Mouse (Mus musculus): ENCODE results near the gene Mylpf.

The Mylpf gene

GRCm38 (mm10) chr7:127206606-127207005, 2.1 kb upstream of the Mylpf start:
- peak; percentile 20 for DNase-seq (ENCODE audit: low read depth, low spot score)

GRCm38 (mm10) chr7:127207374-127208294, 1.1 kb upstream of the Mylpf start:
- peak; percentile 14 for DNase-seq (ENCODE audit: low read depth, low spot score)

GRCm38 (mm10) chr7:127208295-127208552, 466 bp upstream of the Mylpf start, which contains the start of gene Tbc1d10b:
Gene Tbc1d10b (minus strand): TSS chr7:127208468.
- DNase-seq (ENCODE audit: low read depth, low spot score) = no peak

- DNase-seq (ENCODE audit: low read depth, low spot score) = no peak
Measured at GRCm38 (mm10) chr7:127209851-127210250, 1.2 kb downstream of the Mylpf start.

GRCm38 (mm10) chr7:127210266-127210665, 1.6 kb downstream of the Mylpf start:
- DNase-seq (ENCODE audit: low read depth, low spot score) = no peak

- no peak for DNase-seq (ENCODE audit: low read depth, low spot score)
Measured at GRCm38 (mm10) chr7:127211014-127211745, 2.5 kb downstream of the Mylpf start.

- DNase-seq (ENCODE audit: low read depth, low spot score) = no peak
Measured at GRCm38 (mm10) chr7:127212432-127213250, 4.0 kb downstream of the Mylpf start.

- DNase-seq (ENCODE audit: low read depth, low spot score) = peak; percentile 44
Measured at GRCm38 (mm10) chr7:127213485-127213884, 4.8 kb downstream of the Mylpf start.

- no peak for DNase-seq (ENCODE audit: low read depth, low spot score)
Measured at GRCm38 (mm10) chr7:127213930-127214329, 5.2 kb downstream of the Mylpf start.

GRCm38 (mm10) chr7:127214521-127214920, 5.8 kb downstream of the Mylpf start:
- DNase-seq (ENCODE audit: low read depth, low spot score) = no peak

- peak; percentile 54 for DNase-seq (ENCODE audit: low read depth, low spot score)
Measured at GRCm38 (mm10) chr7:127214981-127215871, 6.5 kb downstream of the Mylpf start.

GRCm38 (mm10) chr7:127216307-127216706, 7.6 kb downstream of the Mylpf start:
- no peak for DNase-seq (ENCODE audit: low read depth, low spot score)

GRCm38 (mm10) chr7:127217475-127217874, 8.8 kb downstream of the Mylpf start:
- no peak for DNase-seq (ENCODE audit: low read depth, low spot score)

- no peak for DNase-seq (ENCODE audit: low read depth, low spot score)
Measured at GRCm38 (mm10) chr7:127217901-127218642, 9.4 kb downstream of the Mylpf start.

- DNase-seq (ENCODE audit: low read depth, low spot score) = no peak
Measured at GRCm38 (mm10) chr7:127218670-127219069, 10.0 kb downstream of the Mylpf start.

GRCm38 (mm10) chr7:127220440-127220839, 11.8 kb downstream of the Mylpf start:
- no peak for DNase-seq (ENCODE audit: low read depth, low spot score)

- DNase-seq (ENCODE audit: low read depth, low spot score) = no peak
Measured at GRCm38 (mm10) chr7:127223106-127223505, 14.4 kb downstream of the Mylpf start.

- DNase-seq (ENCODE audit: low read depth, low spot score) = no peak
Measured at GRCm38 (mm10) chr7:127223515-127224478, 15.1 kb downstream of the Mylpf start.

- DNase-seq (ENCODE audit: low read depth, low spot score) = no peak
Measured at GRCm38 (mm10) chr7:127224616-127225015, 15.9 kb downstream of the Mylpf start.

Measured in 3T3-L1 (cell line).